Mouse (Mus musculus) CH12.LX (cell line): ENCODE data around the gene Uhrf1bp1l. TPM values are rescaled to one million over a fixed set of nuclear protein-coding genes. Genes with fewer than 3 reads are reported as not detected.

ENCODE experiments used
- DNase-seq: peaks from one replicate; pipeline ENCODE4 v3.0.0-alpha.2; 2013; ENCODE audit errors: extremely low read depth
- H3K27ac ChIP-seq: 2 replicates; pipeline ENCODE4 v1.5.1; 2012; ENCODE audit warnings: low read depth, mild to moderate bottlenecking, control low read depth, moderate library complexity; ENCODE audit not compliant: insufficient read depth
- H3K27me3 ChIP-seq: replicated peaks from 2 replicates; pipeline ENCODE3; 2012; ENCODE audit warnings: inconsistent platforms
- H3K36me3 ChIP-seq, 2 experiments: replicated peaks in 1 of 2; 2 replicates each; pipeline versions ENCODE3 to v1.6.1; 2012; ENCODE audit warnings: inconsistent platforms in 1 of 2, low read length in 1 of 2, mild to moderate bottlenecking in 1 of 2, mixed read lengths in 1 of 2, moderate library complexity in 1 of 2; ENCODE audit not compliant: control insufficient read depth in 1 of 2, insufficient read depth in 1 of 2
- H3K4me1 ChIP-seq, 2 experiments: 2 replicates each; pipeline ENCODE4 v1.6.1; 2012; ENCODE audit warnings: inconsistent platforms in 1 of 2, moderate library complexity in 1 of 2; ENCODE audit not compliant: insufficient read depth in 2 of 2, control insufficient read depth in 1 of 2
- H3K4me2 ChIP-seq: 2 replicates; pipeline ENCODE4 v1.6.1; 2012; ENCODE audit warnings: low read depth, mild to moderate bottlenecking, control low read depth; ENCODE audit not compliant: poor library complexity, insufficient read depth, severe bottlenecking
- H3K4me3 ChIP-seq, 3 experiments: fragments of 150-350 bp in 1 of 3; sonication (generic) in 1 of 3; replicated peaks in 1 of 3; 2 replicates each; pipeline versions ENCODE3 to v1.5.1; 2011 to 2012; ENCODE audit warnings: low read depth in 2 of 3, low read length in 2 of 3, mild to moderate bottlenecking in 2 of 3, moderate library complexity in 2 of 3, control low read depth in 1 of 3, improper control_type of control experiment in 1 of 3, inconsistent platforms in 1 of 3, mixed read lengths in 1 of 3; ENCODE audit not compliant: poor library complexity in 1 of 3
- H3K79me2 ChIP-seq: replicated peaks from 2 replicates; pipeline ENCODE4 v1.6.1; 2012; ENCODE audit warnings: mild to moderate bottlenecking, moderate library complexity; ENCODE audit not compliant: control insufficient read depth, poor library complexity, insufficient read depth, severe bottlenecking; ENCODE audit errors: extremely low read depth
- H3K9ac ChIP-seq: 2 replicates; pipeline ENCODE4 v1.6.1; 2012; ENCODE audit warnings: low read depth, mild to moderate bottlenecking, control low read depth, moderate library complexity; ENCODE audit not compliant: insufficient read depth
- H3K9me3 ChIP-seq: replicated peaks from 2 replicates; pipeline ENCODE3; 2012; ENCODE audit warnings: low read length, inconsistent platforms, mixed read lengths
- CHD1 ChIP-seq: IDR thresholded peaks from 2 replicates; pipeline ENCODE4 v1.6.1; 2012; ENCODE audit warnings: low read depth, low read length, improper control_type of control experiment, inconsistent platforms
- EP300 ChIP-seq: IDR thresholded peaks from 2 replicates; pipeline ENCODE4 v1.6.1; 2011; ENCODE audit warnings: low read length, improper control_type of control experiment
- ETS1 ChIP-seq: conservative IDR thresholded peaks from 2 replicates; pipeline ENCODE4 v1.6.1; 2012; ENCODE audit warnings: low read depth, mild to moderate bottlenecking, inconsistent platforms, low read length, improper control_type of control experiment, moderate library complexity
- GABPA ChIP-seq: IDR thresholded peaks from 2 replicates; pipeline ENCODE4 v1.6.1; 2012; ENCODE audit warnings: low read depth, low read length, improper control_type of control experiment, inconsistent platforms; ENCODE audit not compliant: insufficient replicate concordance
- IRF4 ChIP-seq: IDR thresholded peaks from 2 replicates; pipeline ENCODE4 v1.6.1; 2014; ENCODE audit warnings: low read depth, mild to moderate bottlenecking, inconsistent platforms, low read length, improper control_type of control experiment
- KAT2A ChIP-seq: IDR thresholded peaks from 2 replicates; pipeline ENCODE4 v1.6.1; 2012; ENCODE audit warnings: low read length, improper control_type of control experiment, inconsistent platforms; ENCODE audit not compliant: insufficient replicate concordance
- MAX ChIP-seq: IDR thresholded peaks from 2 replicates; pipeline ENCODE4 v1.6.1; 2011; ENCODE audit warnings: low read length, improper control_type of control experiment
- MAZ ChIP-seq: IDR thresholded peaks from 2 replicates; pipeline ENCODE4 v1.6.1; 2012; ENCODE audit warnings: low read depth, mild to moderate bottlenecking, inconsistent platforms, low read length, improper control_type of control experiment, moderate library complexity
- MEF2A ChIP-seq: IDR thresholded peaks from 2 replicates; pipeline ENCODE4 v1.6.1; 2014; ENCODE audit warnings: low read depth, mild to moderate bottlenecking, inconsistent platforms, low read length, improper control_type of control experiment, borderline replicate concordance
- PAX5 ChIP-seq: IDR thresholded peaks from 2 replicates; pipeline ENCODE4 v1.6.1; 2012; ENCODE audit warnings: low read length, inconsistent platforms, mixed read lengths
- POLR2AphosphoS2 ChIP-seq: IDR thresholded peaks from 2 replicates; pipeline ENCODE4 v1.6.1; 2011; ENCODE audit warnings: low read depth, low read length, improper control_type of control experiment
- RCOR1 ChIP-seq: conservative IDR thresholded peaks from 2 replicates; pipeline ENCODE4 v1.6.1; 2012; ENCODE audit warnings: low read depth, mild to moderate bottlenecking, inconsistent platforms, low read length, improper control_type of control experiment
- SIN3A ChIP-seq: IDR thresholded peaks from 2 replicates; pipeline ENCODE4 v1.6.1; 2012; ENCODE audit warnings: low read length, improper control_type of control experiment, inconsistent platforms
- TBP ChIP-seq: conservative IDR thresholded peaks from 2 replicates; pipeline ENCODE4 v1.6.1; 2011; ENCODE audit warnings: low read depth, low read length, improper control_type of control experiment
- TCF12 ChIP-seq: IDR thresholded peaks from 2 replicates; pipeline ENCODE4 v1.6.1; 2014; ENCODE audit warnings: low read depth, mild to moderate bottlenecking, inconsistent platforms, low read length, improper control_type of control experiment
- USF1 ChIP-seq: IDR thresholded peaks from 2 replicates; pipeline ENCODE4 v1.6.1; 2014; ENCODE audit warnings: low read depth, mild to moderate bottlenecking, inconsistent platforms, low read length, improper control_type of control experiment
- USF2 ChIP-seq: conservative IDR thresholded peaks from 2 replicates; pipeline ENCODE4 v1.6.1; 2011; ENCODE audit warnings: low read depth, low read length, improper control_type of control experiment
- ZKSCAN1 ChIP-seq: IDR thresholded peaks from 2 replicates; pipeline ENCODE4 v1.6.1; 2012; ENCODE audit warnings: low read depth, inconsistent platforms, low read length, improper control_type of control experiment, borderline replicate concordance
- ZMIZ1 ChIP-seq: IDR thresholded peaks from 2 replicates; pipeline ENCODE4 v1.6.1; 2012; ENCODE audit warnings: low read depth, mild to moderate bottlenecking, inconsistent platforms, low read length, improper control_type of control experiment
- ZNF384 ChIP-seq: IDR thresholded peaks from 2 replicates; pipeline ENCODE4 v1.6.1; 2012; ENCODE audit warnings: low read depth, low read length, improper control_type of control experiment, inconsistent platforms
- dilution Hi-C: fragments of 300-500 bp; cut with MboI; formaldehyde crosslinking; loops from 2 replicates; pipeline ENCODE4 v1.14.3; 2020; ENCODE audit warnings: low sequenced_read_pairs; ENCODE audit not compliant: extremely low pct_unique_long_range_greater_than_20kb, extremely low pct_ligation_motif_present
- in situ Hi-C: fragments of 300-500 bp; cut with MboI; formaldehyde crosslinking; loops from 3 replicates; pipeline ENCODE4 v1.14.3; 2019; ENCODE audit warnings: low sequenced_read_pairs, low pct_ligation_motif_present, low pct_unique_long_range_greater_than_20kb, mixed read lengths
- polyA plus RNA-seq: library from polyadenylated mRNA; unstranded; fragments of >175 nt; gene quantifications from 2 replicates; pipeline ENCODE4 v1.2.1, GENCODE M21; 2012; ENCODE audit warnings: low read depth; ENCODE audit not compliant: insufficient read length
- total RNA-seq, 2 experiments: library from RNA; depleted of rRNA; stranded (reverse); fragments of 300-350 nt in 1 of 2; fragments of >200 nt in 1 of 2; gene quantifications; 2 replicates each; pipeline ENCODE4 v1.2.3; 2012 to 2014

Gene Uhrf1bp1l
- total and polyA plus RNA-seq, 3 experiments, result 18.8 to 40.1 (median 27.9) TPM

DNA sequence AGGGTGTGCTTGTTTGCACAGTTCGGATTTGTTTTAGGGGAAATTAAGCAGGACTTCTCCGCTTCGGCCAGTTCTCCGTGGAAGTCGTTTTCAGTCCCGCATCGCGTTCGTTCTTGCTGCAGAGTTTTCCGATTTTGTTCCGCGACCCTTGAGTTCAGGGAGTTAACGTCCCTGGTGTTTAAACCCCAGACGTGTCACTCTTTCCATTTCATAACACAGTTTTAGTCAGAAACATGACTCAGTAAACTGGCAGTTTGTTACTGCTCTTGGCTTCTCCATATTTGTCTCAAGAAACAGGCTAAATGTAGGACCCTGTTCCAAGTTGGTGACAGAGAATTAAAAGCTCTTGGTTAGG, 852 bp downstream of the Uhrf1bp1l start (continued):
- no peak for TF ChIP-seq USF2
- TF ChIP-seq MAZ, result no peak
- peak; percentile 73; the same call in 1 of the 2 replicates for TF ChIP-seq TBP
- TF ChIP-seq KAT2A, result no peak
- TF ChIP-seq ZMIZ1, result no peak
- TF ChIP-seq GABPA, result no peak
- TF ChIP-seq ETS1, result peak; percentile 89

DNA sequence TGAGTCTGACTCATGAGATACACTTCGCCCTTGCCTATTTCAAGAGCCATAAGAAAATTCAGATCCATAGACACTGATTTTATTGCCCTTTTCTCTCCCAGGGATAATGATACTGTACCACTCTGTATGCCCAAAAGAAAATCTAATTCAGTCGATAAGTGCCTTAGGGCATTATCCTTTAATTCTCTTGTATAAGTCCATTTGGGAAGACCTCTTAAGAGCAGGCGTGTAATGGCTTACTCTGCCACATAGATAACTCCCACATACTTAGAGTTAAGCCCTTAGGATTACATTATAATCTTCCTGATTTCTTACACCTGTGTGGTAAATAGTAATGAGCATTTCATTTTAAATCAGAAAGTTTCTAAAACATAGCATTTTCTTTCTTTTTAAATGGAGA, 1.8 kb downstream of the Uhrf1bp1l start:
- Histone ChIP-seq H3K9me3 (no peaks in the 10 kb centered on the region), H3K4me2 (no peak overlapping the region), H3K9ac (no peak overlapping the region; the same call in 1 of the 2 replicates)
- DNase-seq, result no peak
- dilution Hi-C loops, result no loop called here
- TF ChIP-seq POLR2AphosphoS2 (no peak), PAX5 (no peak), USF2 (no peak), USF1 (no peak), SIN3A (no peak), ZKSCAN1 (no peak), IRF4 (no peak), CHD1 (no peak), MEF2A (no peak), GABPA (no peak), TCF12 (no peak)
- TF ChIP-seq, all 38 proteins: peak for 0
- Histone ChIP-seq H3K4me1 (peaks cover 4 to 28% of the 10 kb centered on the region in 2 experiments; a peak in 3 of 4 replicates), H3K79me2 (peaks cover 18% of the 10 kb centered on the region), H3K36me3 (peaks cover 0 to 7% of the 10 kb centered on the region in 2 experiments), H3K27ac (no peak overlapping the region), H3K4me3 (peak overlapping the region in 1 of 3 experiments; percentile 79), H3K27me3 (no peaks in the 10 kb centered on the region)
- in situ Hi-C loops, result no loop called here

DNA sequence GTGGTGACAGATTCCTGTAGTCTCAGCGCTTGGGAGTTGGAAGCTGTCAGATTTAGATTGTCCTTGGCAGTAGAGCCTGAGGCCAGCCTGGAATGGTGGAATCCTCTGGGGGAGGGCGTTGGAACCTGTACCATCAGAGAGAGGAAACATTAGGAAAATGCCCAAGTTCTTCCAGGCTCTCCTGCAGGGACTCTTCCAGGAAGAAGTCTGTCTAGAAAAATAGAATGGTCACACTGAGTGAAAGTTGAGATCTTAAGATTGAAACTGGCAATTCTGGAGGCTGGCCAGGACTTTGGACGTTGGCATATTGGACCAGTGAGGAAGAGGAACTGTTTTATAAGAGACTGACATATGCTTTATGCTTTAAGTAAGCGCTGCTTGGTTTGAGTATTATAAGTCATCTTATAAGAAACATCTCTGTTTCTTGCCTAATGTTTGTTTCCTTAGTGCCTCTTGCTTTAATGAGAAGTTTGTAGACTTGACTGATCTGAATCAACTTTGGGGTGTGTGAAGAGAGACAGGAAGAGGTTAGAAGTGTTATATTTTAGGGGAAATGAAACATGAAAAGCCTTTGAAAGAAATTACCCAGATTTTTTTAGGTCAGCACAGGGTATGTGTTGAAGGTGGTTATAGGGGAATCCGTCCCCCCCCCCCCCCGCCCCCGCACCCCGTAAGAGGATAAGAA, 2.6 kb downstream of the Uhrf1bp1l start:
- Histone ChIP-seq H3K9me3 (no peaks in the 10 kb centered on the region), H3K36me3 (peaks cover 0 to 7% of the 10 kb centered on the region in 2 experiments), H3K4me1 (peaks cover 4 to 28% of the 10 kb centered on the region in 2 experiments; a peak in 3 of 4 replicates), H3K27me3 (no peaks in the 10 kb centered on the region), H3K79me2 (peaks cover 24% of the 10 kb centered on the region), H3K27ac (no peak overlapping the region), H3K4me2 (no peak overlapping the region; the same call in 1 of the 2 replicates), H3K4me3 (no peak overlapping the region), H3K9ac (no peak overlapping the region)
- TF ChIP-seq TCF12 (no peak), RCOR1 (no peak), EP300 (no peak), ZNF384 (no peak), ETS1 (no peak), MEF2A (no peak), USF1 (no peak), MAX (no peak), USF2 (no peak), PAX5 (no peak)
- no peak for DNase-seq
- in situ Hi-C loops (no loop called here), dilution Hi-C loops (no loop called here)
